Mouse (Mus musculus): Measurements from ENCODE around the gene Fam83c. TPM values are rescaled to one million over a fixed set of nuclear protein-coding genes. Genes with fewer than 3 reads are reported as not detected.
"Not testable (repeated sequence)": the region's sequence is repeated elsewhere in the genome, so short reads cannot be mapped to it uniquely, and the experiment has no call there.

The Fam83c gene
- not detected for total RNA-seq (2022)

DNA sequence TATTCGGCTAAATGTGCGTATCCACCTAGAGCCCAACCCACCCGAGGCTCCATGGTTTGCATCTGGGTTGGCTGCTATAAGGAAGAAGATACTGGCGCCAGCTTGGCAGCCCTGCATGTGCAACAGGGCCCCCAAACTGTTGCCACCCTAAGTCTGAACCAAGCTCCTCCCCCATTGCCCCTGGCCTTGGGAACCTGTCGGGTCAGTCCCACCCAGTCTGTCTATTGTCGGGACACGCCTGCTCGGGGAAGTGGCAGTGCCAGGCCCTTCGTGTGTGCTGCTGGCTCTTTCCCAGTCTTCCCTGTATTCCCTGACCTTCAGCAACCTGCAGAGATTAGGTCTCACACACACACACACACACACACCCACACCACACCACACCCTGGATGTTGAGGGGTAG, at the start of gene Fam83c:
Gene Fam83c (minus strand): TSS at position 123 of the 400 bp plus-strand sequence.
- DNase-seq (ENCODE audit: low spot score in 2 of 2) = no peak

DNA sequence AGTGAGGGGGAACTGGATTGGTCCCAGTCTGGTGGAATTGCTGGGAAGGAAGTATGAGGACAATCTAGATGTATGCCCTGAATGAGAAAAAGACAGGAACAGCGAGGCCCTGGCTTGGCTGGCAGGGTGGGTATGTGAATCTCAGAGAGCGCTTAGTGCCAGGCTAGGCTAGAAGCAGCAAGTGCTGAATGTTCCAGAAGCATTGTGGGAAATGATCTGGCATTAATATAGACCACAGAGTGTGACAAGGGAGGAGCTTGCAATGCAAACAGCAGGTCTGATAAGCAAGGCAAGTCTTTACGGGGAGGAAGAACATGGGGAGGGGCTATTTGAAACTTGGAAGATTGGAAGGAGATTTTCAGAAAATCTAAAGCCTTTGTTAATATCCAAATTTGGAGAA, 47.4 kb upstream of the Fam83c start:
- no peak for DNase-seq (ENCODE audit: low spot score in 2 of 2)

DNA sequence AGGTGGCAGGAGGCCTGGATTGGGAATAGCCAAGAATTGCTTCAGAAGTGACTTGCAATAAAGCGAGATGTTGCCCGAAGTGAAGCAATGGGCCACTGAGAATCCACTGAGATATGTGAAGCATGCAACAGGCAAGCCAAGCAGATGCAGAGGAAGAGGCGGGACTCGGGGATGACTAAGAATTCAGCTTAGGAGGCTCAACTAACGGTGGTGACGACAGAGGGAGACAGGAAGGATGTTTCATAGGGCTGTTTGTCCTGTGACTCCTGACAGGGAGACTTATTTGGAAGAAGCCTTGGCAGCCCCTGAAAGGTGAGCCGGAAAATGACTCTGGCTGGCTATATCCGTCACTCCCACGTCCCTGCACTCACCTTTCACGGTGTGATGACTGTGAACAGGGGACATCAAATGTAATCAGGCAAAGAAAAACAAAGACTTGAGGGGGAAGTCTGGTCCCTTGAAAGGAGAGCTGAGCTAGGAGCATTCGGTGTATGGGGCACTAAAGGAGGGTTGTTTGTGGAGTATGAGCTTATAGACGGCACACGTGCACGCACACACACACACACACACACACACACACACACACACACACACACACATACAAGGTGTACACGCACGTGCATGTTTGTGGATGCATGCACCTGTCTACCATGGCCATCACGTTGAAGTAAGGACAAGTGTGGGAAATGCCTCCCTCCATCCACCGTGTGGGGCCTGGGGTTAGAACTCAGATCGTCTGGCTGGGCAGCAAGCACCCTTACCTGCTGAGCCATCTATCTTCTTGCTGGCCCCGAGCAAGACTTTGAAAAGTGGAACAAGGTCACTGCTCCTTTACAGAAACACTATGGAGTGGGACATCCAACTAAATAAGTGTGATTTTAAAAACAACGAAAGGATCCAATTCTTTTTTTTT, 44.6 kb upstream of the Fam83c start:
- no peak for DNase-seq (ENCODE audit: low spot score in 2 of 2)

DNA sequence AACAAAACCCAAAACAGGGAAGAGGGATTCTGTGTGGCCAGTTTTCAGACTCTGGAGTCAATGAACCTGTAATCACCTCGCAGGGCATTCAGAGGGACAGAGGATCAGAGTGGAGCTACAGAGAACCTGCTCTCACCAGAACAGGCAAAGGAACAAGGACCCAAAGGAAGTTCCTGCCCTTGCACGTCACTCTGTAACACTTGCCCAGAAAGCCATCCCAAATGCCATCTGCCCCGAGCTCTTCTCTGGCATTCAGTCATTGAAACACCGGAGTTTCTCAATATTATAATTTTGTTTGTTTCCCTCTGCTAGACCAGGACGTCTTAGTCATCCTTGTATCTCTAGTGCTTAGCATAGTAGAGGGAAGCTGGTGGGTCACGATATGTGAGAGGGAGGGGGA, 39.0 kb upstream of the Fam83c start:
- no peak for DNase-seq (ENCODE audit: low spot score in 2 of 2)

DNA sequence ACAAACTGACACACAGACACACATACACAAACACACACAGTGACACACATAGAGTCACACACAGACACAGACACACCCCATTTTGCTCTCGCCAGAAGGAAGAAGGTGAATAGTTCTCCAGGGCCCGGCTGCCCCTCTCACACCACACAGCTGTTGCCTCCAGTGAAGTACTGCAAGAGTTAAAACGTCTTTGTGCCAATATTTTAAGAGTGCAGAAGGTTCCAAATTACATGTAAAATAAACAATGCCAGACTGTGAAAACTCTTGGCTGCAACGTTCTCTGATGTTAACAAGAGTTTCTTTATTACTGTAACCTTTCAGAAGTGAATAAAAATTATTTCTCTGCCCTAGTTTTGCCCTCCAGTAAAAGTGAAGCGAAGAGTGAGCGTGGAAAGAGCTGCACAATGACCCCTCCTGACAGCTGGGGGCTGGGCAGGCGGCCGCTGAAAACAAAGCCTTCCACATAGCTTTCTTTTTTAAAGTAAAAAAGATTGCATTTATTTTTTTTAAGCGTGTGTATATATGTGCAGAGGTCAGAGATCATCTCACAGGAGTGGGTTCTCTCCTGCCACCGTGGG, 38.4 kb upstream of the Fam83c start:
- DNase-seq (ENCODE audit: low spot score in 2 of 2) = no peak

DNA sequence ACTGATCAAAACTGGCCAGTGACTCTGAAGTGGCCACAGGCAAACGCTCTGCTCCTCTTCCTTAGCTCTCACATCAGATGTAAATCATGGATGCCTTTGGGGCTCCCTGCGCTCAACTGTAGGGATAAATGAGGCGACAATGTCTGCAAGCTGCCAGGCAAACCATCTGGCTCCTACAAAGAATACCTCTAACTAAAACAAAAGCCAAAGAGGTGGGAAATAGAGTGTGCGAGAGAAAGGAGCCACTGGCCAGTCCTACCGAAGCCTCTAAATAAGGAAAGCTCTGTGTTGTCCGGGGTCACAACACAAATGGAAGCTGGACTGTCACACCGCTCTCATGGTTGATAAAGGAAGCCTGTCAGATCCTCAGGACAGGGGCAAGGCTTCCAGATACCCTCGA, 37.8 kb upstream of the Fam83c start:
- no peak for DNase-seq (ENCODE audit: low spot score in 2 of 2)

DNA sequence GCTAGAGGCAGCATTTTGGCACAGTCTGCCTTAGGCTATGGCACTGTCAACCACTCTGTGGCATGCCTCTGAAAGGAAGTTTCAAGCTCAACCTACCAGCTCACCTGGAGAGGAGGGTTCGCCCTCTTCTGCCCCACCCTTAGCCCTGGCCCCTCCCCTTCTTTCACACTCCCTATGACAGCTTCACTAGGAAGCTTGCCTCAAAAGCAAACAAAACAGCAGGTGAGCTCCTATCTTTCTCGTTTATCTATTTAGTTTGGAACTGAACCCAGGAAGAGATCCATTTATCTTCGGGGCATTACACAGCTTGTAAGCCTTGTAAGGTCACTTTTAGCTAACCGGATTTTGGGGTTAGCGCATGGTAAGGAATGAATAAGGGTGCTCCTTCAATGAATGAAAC, 35.1 kb upstream of the Fam83c start:
- no peak for DNase-seq (ENCODE audit: low spot score in 2 of 2)

DNA sequence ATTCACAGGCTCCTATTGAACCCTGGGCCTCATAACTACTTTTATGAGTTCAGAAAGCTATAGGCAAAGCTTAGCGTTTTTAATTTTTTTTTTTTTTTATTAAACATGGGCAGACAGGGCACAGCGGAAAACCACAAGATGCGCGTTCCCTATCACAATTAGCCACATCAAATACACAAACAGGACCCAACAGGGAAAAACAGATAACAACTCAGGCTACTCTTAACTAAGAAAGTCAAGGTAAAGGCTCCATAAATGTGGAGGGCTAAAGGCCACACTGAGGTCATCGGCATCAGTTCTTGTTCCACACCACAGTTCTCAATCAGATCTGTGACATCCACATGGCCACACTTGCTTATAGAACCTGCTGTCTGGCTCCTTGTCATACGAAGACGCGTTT, 33.7 kb upstream of the Fam83c start:
- DNase-seq (ENCODE audit: low spot score in 2 of 2) = no peak

DNA sequence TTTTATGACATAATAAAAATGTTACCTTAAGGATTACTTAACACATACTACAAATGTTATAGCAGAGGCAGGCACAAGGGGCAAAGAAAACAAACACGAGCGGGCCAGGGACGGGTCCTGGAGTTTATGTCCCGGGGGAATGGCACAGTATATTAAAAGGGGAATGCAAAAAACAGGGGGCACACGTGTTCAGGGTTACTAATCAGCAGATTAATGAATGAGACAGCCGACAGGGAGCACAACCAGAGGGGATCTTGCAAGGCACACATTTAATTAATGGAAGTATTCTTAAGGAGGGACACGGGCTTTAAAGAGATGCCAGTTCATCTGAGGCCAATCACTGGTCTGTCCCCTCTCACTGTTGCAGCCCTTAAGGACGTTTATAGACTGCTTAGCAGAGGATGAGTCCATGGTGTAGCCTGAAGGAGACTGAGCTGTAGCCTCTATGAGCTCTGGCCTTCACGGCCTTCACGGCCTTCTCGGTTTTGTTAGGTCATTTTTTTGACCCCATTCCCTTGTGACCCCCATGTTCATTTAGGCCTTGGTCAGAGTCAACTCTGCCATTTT, 28.7 kb upstream of the Fam83c start:
- DNase-seq (ENCODE audit: low spot score in 2 of 2) = no peak

DNA sequence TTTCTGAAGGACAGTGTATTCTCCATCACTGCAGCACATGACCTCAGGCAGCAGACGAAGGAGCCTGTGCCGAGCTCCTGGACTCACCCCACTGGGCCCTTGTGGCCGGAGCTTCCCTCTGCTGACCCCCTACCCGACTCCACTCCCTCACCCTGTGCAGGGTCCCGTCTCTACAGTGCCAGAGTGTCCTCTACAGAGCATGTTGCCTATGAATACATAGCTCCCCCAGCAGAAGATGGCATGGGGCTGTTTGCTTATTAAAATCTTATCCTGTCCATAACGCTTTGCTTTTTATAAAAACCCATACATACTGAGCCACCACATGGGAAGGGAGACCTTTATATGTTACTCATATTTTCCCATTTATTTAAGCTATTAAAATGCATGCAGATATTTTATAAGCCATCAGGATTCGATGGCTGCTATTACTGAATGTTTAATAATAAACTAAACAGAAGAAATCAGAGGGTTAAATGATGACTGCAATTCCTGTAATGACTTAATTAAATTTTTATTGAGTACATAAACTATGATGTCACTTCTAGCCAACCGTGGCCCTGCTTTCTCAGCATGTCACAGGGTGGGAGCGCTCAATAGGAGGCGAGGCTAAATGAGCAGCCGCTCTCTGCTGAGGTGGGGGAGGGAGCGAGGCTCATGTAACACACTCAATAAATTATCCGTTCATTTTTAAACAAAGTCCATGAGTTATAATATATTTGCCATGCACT, 28.1 kb upstream of the Fam83c start:
- no peak for DNase-seq (ENCODE audit: low spot score in 2 of 2)

DNA sequence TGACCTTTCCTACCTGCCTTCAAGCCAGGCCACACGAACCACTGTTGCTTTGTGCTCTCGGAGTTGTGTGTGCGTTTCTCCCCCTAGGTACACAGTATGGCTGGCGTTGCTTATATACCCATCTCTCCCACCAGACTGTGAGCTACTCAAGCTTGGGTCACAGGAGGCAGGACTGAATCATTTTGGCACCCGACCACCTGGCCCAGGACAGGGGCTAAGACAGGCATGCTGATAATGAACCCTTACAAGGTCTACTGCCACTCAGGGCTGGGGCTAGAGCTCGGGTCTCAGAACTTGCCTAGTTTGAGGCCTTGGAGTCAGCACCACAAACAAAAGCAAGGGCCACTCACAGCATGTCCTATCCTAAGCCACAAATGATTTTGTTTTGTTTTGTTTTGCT, 26.9 kb upstream of the Fam83c start:
- no peak for DNase-seq (ENCODE audit: low spot score in 2 of 2)

DNA sequence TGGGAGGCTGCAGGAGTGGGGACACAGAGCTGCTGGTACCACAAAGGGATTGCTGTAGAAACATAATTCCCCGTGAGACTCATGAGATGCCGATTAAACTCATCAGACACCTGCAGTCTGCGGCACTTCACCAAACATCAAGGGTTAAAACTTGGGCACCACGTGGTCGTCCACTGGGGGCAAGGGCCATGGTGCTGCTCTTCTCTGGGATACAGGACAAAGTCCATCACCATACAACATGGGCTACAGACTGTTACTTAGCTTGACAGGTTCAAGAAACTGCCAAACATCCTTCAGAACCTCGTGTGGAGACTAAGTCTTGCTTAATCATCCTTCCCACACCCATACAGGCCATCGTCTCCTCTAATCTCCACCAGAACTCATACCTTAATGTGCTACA, 25.4 kb upstream of the Fam83c start:
- no peak for DNase-seq (ENCODE audit: low spot score in 2 of 2)

DNA sequence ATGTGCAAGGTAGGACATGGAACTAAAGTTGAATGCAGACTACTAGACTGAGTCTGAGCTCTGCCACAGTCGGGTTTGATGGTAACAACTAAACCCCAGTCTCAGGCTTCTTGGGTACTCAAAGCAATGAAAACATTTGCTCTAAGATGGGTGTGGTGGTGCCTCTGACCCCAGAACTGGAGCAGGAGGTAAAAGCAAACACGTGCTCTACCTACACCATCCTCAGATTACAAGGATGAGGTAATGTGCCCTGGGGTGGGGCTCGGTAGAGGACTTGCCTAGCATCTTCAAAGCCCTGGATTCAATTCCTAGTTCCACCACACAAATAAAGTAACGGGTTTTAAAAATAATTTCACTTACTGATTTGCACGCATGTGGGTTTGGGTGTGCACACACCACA, 17.9 kb upstream of the Fam83c start:
- no peak for DNase-seq (ENCODE audit: low spot score in 2 of 2)

DNA sequence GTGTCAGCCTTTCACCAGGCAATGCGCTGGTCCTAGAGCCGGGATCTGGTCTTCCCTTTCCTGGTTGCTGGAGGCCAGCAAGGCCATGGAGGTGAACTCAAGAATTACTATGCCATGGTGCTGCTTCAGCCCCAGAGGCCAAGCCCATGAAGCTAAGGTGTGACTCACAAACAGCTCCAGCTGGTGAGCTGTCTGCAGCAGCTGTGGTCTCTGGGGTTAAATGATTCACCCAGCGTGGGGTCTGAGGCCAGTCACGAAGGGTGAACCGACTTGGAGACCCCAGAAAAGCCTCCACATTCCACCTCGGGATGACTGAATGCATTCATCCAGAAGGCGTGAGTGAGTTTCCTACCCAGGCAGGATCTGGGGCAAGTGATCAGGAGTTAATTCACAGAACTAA, 15.5 kb upstream of the Fam83c start:
- no peak for DNase-seq (ENCODE audit: low spot score in 2 of 2)

DNA sequence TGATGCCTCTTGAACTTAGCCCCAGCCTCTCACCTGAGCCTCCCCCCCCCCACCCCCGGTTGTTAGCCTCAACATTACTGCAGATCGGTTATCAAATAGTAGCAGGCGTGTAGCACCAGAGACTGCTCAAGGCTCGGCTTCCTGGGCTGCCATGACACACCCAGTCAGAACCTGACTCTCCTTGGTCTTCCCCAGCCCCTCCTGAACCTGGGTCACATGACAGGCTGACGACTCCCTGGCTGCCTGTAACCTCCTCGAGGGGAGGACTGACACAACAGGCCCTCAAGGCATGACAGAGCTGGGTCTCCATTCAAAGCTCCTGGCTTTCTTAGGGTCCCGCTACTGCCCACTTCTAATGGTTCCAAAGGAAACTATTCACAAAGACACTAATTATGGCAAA, 14.8 kb upstream of the Fam83c start:
- DNase-seq (ENCODE audit: low spot score in 2 of 2) = no peak

DNA sequence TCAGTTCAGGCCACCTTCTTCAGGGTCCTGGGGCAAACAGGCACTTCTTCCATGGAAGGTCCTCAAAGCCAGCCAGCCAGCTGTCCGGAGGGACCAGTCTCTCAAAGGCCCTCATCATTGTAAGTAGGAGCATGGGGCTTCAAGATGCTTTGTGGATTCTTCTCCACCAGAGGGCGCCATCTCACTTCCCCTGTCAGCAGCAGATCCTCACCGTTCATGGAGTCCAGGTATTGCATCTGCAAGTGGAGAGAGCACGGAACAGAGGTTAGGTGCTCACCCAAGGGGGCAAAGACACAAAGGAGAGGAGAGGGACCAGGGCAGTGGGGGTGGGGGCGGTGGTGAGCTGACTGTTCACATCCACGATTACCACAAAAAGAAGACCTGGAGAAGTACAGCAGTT, 13.6 kb upstream of the Fam83c start:
- DNase-seq (ENCODE audit: low spot score in 2 of 2) = peak in 1 of 2 experiments; percentile 65

DNA sequence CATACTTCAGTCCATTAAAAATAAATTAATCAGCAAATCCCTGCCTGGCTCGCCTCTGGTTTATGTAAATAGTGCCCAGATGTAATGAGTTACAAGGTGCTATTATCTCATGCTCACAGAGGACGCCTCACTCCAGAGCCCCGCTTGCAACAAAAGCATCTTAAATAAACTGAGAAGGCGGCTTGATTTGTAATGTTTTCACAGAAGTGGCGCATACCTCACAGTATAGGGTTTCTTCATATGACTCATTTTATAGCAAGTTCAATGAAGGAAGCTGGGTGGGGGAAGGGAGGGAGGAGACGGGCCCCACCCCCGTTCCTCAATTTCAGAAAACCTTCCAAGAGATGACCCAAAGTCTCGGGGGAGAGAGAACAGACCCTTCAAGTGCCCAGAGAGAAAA, 12.3 kb upstream of the Fam83c start:
- DNase-seq (ENCODE audit: low spot score in 2 of 2) = no peak

DNA sequence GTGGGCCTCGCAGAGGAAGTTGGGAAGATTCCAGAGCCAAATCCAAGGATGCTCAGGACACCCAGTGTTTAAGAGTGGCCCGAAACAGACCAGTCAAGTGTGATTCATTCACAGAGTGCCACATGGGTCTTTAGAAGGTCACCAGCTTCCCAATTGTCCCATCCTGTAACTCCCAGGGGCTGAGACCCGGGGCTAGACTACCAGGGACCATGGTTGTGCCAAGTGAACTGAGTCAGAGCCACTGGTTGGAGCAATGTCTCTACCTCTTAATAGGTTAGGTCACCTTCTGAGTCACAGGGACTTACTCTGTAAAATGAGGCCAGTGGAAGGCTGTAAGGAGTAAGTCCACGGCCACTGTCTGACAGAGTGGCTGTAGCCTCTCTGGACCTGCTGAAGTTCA, 4.3 kb upstream of the Fam83c start:
- DNase-seq (ENCODE audit: low spot score in 2 of 2) = no peak

DNA sequence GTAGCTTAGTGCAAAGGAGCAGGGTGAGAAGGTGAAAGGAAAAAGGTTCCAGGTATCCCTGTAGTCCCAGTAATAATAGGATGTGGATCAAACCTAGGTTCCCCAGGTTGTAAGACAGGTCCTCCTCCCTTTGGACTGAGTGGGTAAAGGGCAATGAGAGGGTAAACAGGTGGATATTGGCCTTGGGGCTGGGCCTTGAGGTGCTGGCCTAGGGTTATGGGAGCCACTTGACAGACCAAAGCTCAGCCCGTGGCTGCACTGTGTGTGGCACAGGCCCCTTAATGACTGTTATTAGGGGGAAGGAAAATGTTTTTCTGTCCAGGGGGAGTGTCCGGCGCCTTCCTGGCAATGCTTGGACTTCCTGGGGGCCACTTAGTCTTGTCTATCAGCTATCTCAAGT, 3.3 kb upstream of the Fam83c start:
- no peak for DNase-seq (ENCODE audit: low spot score in 2 of 2)

DNA sequence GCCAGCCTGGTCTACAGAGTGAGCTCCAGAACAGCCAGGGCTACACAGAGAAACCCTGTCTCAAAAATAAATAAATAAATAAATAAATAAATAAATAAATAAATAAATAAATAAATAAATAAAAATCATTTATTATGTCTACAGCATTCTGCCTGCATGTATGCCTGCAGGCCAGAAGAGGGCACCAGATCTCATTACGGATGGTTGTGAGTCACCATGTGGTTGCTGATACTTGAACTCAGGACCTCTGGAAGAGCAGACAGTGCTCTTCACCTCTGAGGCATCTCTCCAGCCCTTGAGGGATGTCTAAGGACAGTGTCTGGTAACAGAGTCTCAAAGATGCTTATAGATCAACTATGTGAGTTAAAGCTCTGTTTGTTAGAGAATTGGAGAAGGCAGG, 2.6 kb downstream of the Fam83c start:
- not testable (repeated sequence) for DNase-seq (ENCODE audit: low spot score in 2 of 2)

DNA sequence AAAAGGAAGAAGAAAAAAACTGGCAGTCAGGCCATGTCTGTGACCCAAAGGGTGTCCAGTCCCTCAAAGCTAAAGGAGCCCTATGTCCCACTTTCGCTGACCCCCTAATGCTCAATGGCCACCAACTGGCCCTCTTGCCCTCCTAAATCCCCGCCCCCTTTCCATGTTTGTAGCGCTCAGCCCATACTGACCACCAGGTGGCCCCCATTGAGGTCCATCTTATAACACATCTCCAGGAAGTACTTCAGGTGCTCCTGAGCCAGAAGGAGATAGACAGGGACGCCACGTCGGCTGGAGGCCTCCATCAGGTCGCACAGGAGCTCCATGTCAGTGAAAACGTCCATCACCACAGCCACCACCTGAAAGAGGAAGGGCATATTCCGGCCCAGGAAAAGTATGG, 3.4 kb downstream of the Fam83c start:
- DNase-seq (ENCODE audit: low spot score in 2 of 2) = no peak

DNA sequence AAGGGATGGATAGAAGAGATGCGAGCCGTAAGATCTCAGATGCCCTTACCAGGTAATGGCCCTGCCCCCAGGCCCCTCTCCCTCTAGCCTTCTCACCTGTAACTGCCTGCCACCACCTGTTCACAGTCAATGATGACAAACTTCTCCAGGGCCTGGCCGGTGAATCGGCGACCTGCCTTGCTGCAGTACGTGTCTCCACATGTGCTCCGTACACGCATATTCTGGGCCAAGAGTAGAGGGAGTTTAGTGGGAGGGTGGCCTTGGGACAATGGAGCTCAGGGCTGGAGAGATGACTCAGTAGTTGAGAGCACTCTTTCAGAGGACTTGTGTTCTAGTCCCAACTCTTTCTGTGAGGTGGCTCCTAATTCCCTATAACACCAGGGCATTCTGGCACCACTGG, 3.8 kb downstream of the Fam83c start:
- DNase-seq (ENCODE audit: low spot score in 2 of 2) = no peak

Measured in left cerebral cortex, adult 8-10 months (tissue).